Mouse (Mus musculus) heart, embryonic 16.5 days (tissue): ENCODE results near the gene Olfr1253. TPM values are rescaled to one million over a fixed set of nuclear protein-coding genes. Genes with fewer than 3 reads are reported as not detected.

Experiments
- ATAC-seq: fragments of 200-750 bp; cut with Nextera tagmentation; replicated peaks from 2 replicates; pipeline ENCODE4 v1.8.0; 2017; ENCODE audit warnings: moderate number of reproducible peaks; ENCODE audit not compliant: insufficient read depth, low FRiP score; ENCODE audit errors: extremely low read depth
- H3K27ac ChIP-seq: fragments of 300-500 bp; sonication (generic); 2 replicates; pipeline ENCODE4 v1.5.1; 2014; ENCODE audit warnings: mild to moderate bottlenecking, low read length, control low read depth, moderate library complexity
- H3K27me3 ChIP-seq: fragments of 300-500 bp; sonication (generic); 2 replicates; pipeline ENCODE4 v1.6.1; 2014; ENCODE audit warnings: low read length, mixed read lengths; ENCODE audit not compliant: control insufficient read depth, insufficient read depth
- H3K36me3 ChIP-seq: fragments of 300-500 bp; sonication (generic); 2 replicates; pipeline ENCODE4 v1.6.1; 2014; ENCODE audit not compliant: control insufficient read depth, insufficient read depth
- H3K4me1 ChIP-seq: fragments of 300-500 bp; sonication (generic); 2 replicates; pipeline ENCODE4 v1.6.1; 2014; ENCODE audit warnings: low read length, mixed read lengths; ENCODE audit not compliant: control insufficient read depth, insufficient read depth
- H3K4me2 ChIP-seq: fragments of 300-500 bp; sonication (generic); 2 replicates; pipeline ENCODE4 v1.6.1; 2014; ENCODE audit warnings: low read depth, mild to moderate bottlenecking, control low read depth, low read length
- H3K4me3 ChIP-seq: fragments of 300-500 bp; sonication (generic); 2 replicates; pipeline ENCODE4 v1.5.1; 2014; ENCODE audit warnings: mild to moderate bottlenecking, control low read depth, low read length
- H3K9ac ChIP-seq: fragments of 300-500 bp; sonication (generic); 2 replicates; pipeline ENCODE4 v1.6.1; 2014; ENCODE audit warnings: low read length, control low read depth
- H3K9me3 ChIP-seq: fragments of 300-500 bp; sonication (generic); replicated peaks from 2 replicates; pipeline ENCODE4 v1.6.1; 2016; ENCODE audit warnings: low read length; ENCODE audit not compliant: control insufficient read depth
- WGBS: fragments of 180-500 bp; shearing (Covaris S2); extraction: QIAGEN DNeasy Blood & Tissue Kit; methylation state at CpG from one replicate; pipeline ENCODE4 v1.1.7; 2014; 5-methylcytosine and 5-hydroxymethylcytosine counted together
- polyA plus RNA-seq: library from polyadenylated mRNA; unstranded; fragments of >200 nt; fragmentation: Nextera tagmentation; extraction: Ambion mirVana; gene quantifications from 2 replicates; pipeline ENCODE4 v1.2.1, GENCODE M21; 2015

Olfr1253 gene
- polyA plus RNA-seq = not detected in 2 replicates

- no peak for ATAC-seq
- Histone ChIP-seq H3K4me3 (no peak within 1 kb of the TSS), H3K9ac (no peak within 1 kb of the TSS), H3K27ac (no peak within 1 kb of the TSS), H3K36me3 (no peaks in the 10 kb centered on the region), H3K4me1 (no peaks in the 10 kb centered on the region), H3K27me3 (no peaks in the 10 kb centered on the region), H3K4me2 (no peak within 1 kb of the TSS), H3K9me3 (no peaks in the 10 kb centered on the region)
- 89% methylated on average over 1 of the region's 1 CpGs for WGBS
Observed at GRCm38 (mm10) chr2:89756990-89757389, at the start of gene Olfr1253. Gene Olfr1253, minus strand, starts transcription at chr2:89757090.

GRCm38 (mm10) chr2:89799583-89799982 is 42.7 kb upstream of the Olfr1253 start:
- Histone ChIP-seq H3K4me3 (no peak overlapping the region), H3K36me3 (no peaks in the 10 kb centered on the region), H3K27ac (no peak overlapping the region), H3K27me3 (no peaks in the 10 kb centered on the region), H3K4me1 (no peaks in the 10 kb centered on the region), H3K4me2 (no peak overlapping the region), H3K9me3 (no peaks in the 10 kb centered on the region), H3K9ac (no peak overlapping the region)
- WGBS = 89% methylated on average over 3 of the region's 3 CpGs
- no peak for ATAC-seq

- Histone ChIP-seq H3K27ac (no peak within 1 kb of the TSS), H3K4me3 (no peak within 1 kb of the TSS), H3K9ac (no peak within 1 kb of the TSS), H3K4me2 (no peak within 1 kb of the TSS), H3K27me3 (no peaks in the 10 kb centered on the region), H3K4me1 (no peaks in the 10 kb centered on the region), H3K9me3 (no peaks in the 10 kb centered on the region), H3K36me3 (no peaks in the 10 kb centered on the region)
- ATAC-seq = no peak
Observed at GRCm38 (mm10) chr2:89793519-89793918, 36.6 kb upstream of the Olfr1253 start, which contains the start of gene Olfr1254. Gene Olfr1254, minus strand, starts transcription at chr2:89793619.

- WGBS = 27% methylated on average over 1 of the region's 1 CpGs
- no peak for ATAC-seq
- Histone ChIP-seq H3K9me3 (no peaks in the 10 kb centered on the region), H3K4me1 (no peaks in the 10 kb centered on the region), H3K4me3 (no peak within 1 kb of the TSS), H3K9ac (no peak within 1 kb of the TSS), H3K4me2 (no peak within 1 kb of the TSS), H3K27me3 (no peaks in the 10 kb centered on the region), H3K36me3 (no peaks in the 10 kb centered on the region), H3K27ac (no peak within 1 kb of the TSS)
Observed at GRCm38 (mm10) chr2:89724912-89725311, 32.0 kb downstream of the Olfr1253 start, which contains the start of gene Olfr1252. Gene Olfr1252, minus strand, starts transcription at chr2:89725012.

Other genes with a start within 250 kb of the Olfr1253 start
- gene Olfr1243, start 225.6 kb downstream of the Olfr1253 start, polyA plus RNA-seq = not detected in 2 replicates
- gene Olfr1245, start 178.6 kb downstream of the Olfr1253 start, polyA plus RNA-seq = not detected in 2 replicates
- not detected in 2 replicates for gene Olfr1246, start 163.9 kb downstream of the Olfr1253 start, polyA plus RNA-seq
- not detected in 2 replicates for gene Olfr1247, start 143.0 kb downstream of the Olfr1253 start, polyA plus RNA-seq
- gene Olfr1248, start 138.8 kb downstream of the Olfr1253 start, polyA plus RNA-seq = not detected in 2 replicates
- gene Olfr1249, start 122.1 kb downstream of the Olfr1253 start, polyA plus RNA-seq = not detected in 2 replicates
- gene Olfr1250, start 95.6 kb downstream of the Olfr1253 start, polyA plus RNA-seq = not detected in 2 replicates
- gene Olfr1251, start 85.2 kb downstream of the Olfr1253 start, polyA plus RNA-seq = not detected in 2 replicates
- gene Olfr1252, start 32.1 kb downstream of the Olfr1253 start, polyA plus RNA-seq = not detected in 2 replicates
- not detected in 2 replicates for gene Olfr1254, start 36.5 kb upstream of the Olfr1253 start, polyA plus RNA-seq
- gene Olfr1255, start 55.0 kb upstream of the Olfr1253 start, polyA plus RNA-seq = not detected in 2 replicates
- gene Olfr1256, start 84.5 kb upstream of the Olfr1253 start, polyA plus RNA-seq = not detected in 2 replicates
- gene Olfr48, start 91.1 kb upstream of the Olfr1253 start, polyA plus RNA-seq = not detected in 2 replicates
- not detected in 2 replicates for gene Olfr1257, start 121.3 kb upstream of the Olfr1253 start, polyA plus RNA-seq
- gene Olfr1258, start 170.2 kb upstream of the Olfr1253 start, polyA plus RNA-seq = not detected in 2 replicates
- not detected in 2 replicates for gene Olfr1259, start 191.6 kb upstream of the Olfr1253 start, polyA plus RNA-seq
- gene Olfr1260, start 217.2 kb upstream of the Olfr1253 start, polyA plus RNA-seq = not detected in 2 replicates
- not detected in 2 replicates for gene Olfr1261, start 234.1 kb upstream of the Olfr1253 start, polyA plus RNA-seq
- not detected in 2 replicates for gene Olfr1262, start 243.1 kb upstream of the Olfr1253 start, polyA plus RNA-seq